In the genomic region with DNA sequence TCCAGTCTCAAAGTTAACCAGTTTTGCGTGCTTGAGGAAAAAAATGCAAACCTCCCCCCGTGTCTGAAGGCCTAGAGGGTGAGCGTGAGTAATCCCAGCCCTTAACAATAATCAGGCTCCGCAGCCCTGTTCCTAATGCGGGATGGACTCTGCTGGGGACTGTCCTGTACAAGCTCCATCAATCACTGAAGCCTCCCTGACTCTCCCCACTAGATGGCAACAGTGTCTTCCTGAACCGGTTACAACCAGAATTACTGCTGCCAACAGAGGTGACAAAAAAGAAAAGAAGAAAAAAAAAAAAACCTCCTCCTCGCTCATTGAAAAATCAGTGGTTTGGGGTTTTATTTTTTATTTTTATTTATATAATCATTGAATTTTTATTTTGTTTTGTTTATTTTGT, we compare ENCODE assay signal across 9 mouse cellular contexts. TPM values are rescaled to one million over a fixed set of nuclear protein-coding genes. Genes with fewer than 3 reads are reported as not detected.
A peak's percentile ranks its signal among the peaks of the same experiment; 100 is the strongest.
DNase-seq lines count a peak whose midpoint lies in the region; ATAC-seq and TF ChIP-seq lines count a peak whose summit lies in the region.
"Had no signal": no experiment of that assay in that cellular context is flagged by ENCODE, and none has a peak within 500 bp of the region (broad histone marks: within the 10 kb centered on the region; RNA-seq: fewer than 3 reads in every experiment).

No protein-coding gene starts in this region.

- intact Hi-C loops in gastrocnemius, adult 2 months (cut with DNase I), result loop anchor here (1.0 to 10.0 kb wide), 6 partner anchors 49 to 297 kb away; partner anchors contain the start of gene Tnrc18

- no peak overlapping the region for H3K4me2 ChIP-seq in intestine, postnatal 0 days (replicated peaks; ENCODE audit: low read depth)
- H3K4me2 ChIP-seq in limb, embryonic 14.5 days (replicated peaks; ENCODE audit: low read depth, low read length, severe bottlenecking), result no peak overlapping the region

- no peak overlapping the region for H3K27ac ChIP-seq in gastrocnemius, adult 2 months
- no peak overlapping the region for H3K27ac ChIP-seq in intestine, postnatal 0 days (ENCODE audit: low read depth, low read length)
- H3K27ac ChIP-seq in limb, embryonic 14.5 days (replicated peaks; ENCODE audit: low read depth, low read length), result no peak overlapping the region

- H3K4me3 ChIP-seq in gastrocnemius, adult 2 months, result no peak overlapping the region
- H3K4me3 ChIP-seq in intestine, postnatal 0 days (ENCODE audit: low read depth, low read length), result no peak overlapping the region
- H3K4me3 ChIP-seq in limb, embryonic 14.5 days (replicated peaks; ENCODE audit: low read length), result no peak overlapping the region
- H3K4me3 ChIP-seq: myocyte had no signal

- peak; percentile 85 for TF ChIP-seq CTCF in gastrocnemius, adult 2 months (IDR thresholded peaks at IDR 0.05)
- peak; percentile 85 for TF ChIP-seq CTCF in intestine, postnatal 0 days (IDR thresholded peaks at IDR 0.05; ENCODE audit: low read depth)

- peak; percentile 44; the same call in 1 of the 2 replicates for ATAC-seq in intestine, postnatal 0 days
- ATAC-seq in limb, embryonic 14.5 days (ENCODE audit: low FRiP score, low read depth), result peak; percentile 51; the same call in 1 of the 2 replicates

- peaks cover 9% of the 10 kb centered on the region; the same call in 1 of the 2 replicates for H3K4me1 ChIP-seq in intestine, postnatal 0 days (replicated peaks; ENCODE audit: control insufficient read depth, insufficient read depth, low read length)
- no peaks in the 10 kb centered on the region for H3K4me1 ChIP-seq in limb, embryonic 14.5 days (ENCODE audit: control insufficient read depth, insufficient read depth, low read length)

- no peaks in the 10 kb centered on the region for H3K27me3 ChIP-seq in intestine, postnatal 0 days (replicated peaks; ENCODE audit: control insufficient read depth, insufficient read depth, low read length)
- no peaks in the 10 kb centered on the region for H3K27me3 ChIP-seq in limb, embryonic 14.5 days (ENCODE audit: control insufficient read depth, insufficient read depth, low read length)

- peak; percentile 48 for DNase-seq in ovary, postnatal 36 days (ENCODE audit: low spot score)
- no peak for DNase-seq in ovary, adult 18-20 months (ENCODE audit: low spot score)
- peak; percentile 93 for DNase-seq in cerebellum, adult 9-10 months
- DNase-seq in gastrocnemius, adult 2 months, result peak; percentile 72
- DNase-seq in limb, embryonic 14.5 days (ENCODE audit: low spot score), result peak; percentile 81
- DNase-seq in naive thymus-derived CD4-positive, alpha-beta T cell, adult 2 months (ENCODE audit: low read depth), result peak; percentile 67
- peak; percentile 72 for DNase-seq in telencephalon, adult 2 months (ENCODE audit: low read depth, low spot score)

- no peak for TF ChIP-seq POLR2A in limb, embryonic 14.5 days (IDR thresholded peaks at IDR 0.05; ENCODE audit: borderline replicate concordance, extremely low read depth, insufficient read depth, insufficient read length)

- WGBS in intestine, postnatal 0 days, result 19% methylated on average over 7 of the region's 7 CpGs
- 19% methylated on average over 7 of the region's 7 CpGs for WGBS in limb, embryonic 14.5 days

- no peaks in the 10 kb centered on the region for H3K9me3 ChIP-seq in intestine, postnatal 0 days (ENCODE audit: control insufficient read depth)
- no peaks in the 10 kb centered on the region for H3K9me3 ChIP-seq in limb, embryonic 14.5 days (ENCODE audit: control insufficient read depth, low read length)

- H3K36me3 ChIP-seq in intestine, postnatal 0 days (ENCODE audit: control insufficient read depth, insufficient read depth), result peaks cover 68% of the 10 kb centered on the region
- peaks cover 98% of the 10 kb centered on the region for H3K36me3 ChIP-seq in limb, embryonic 14.5 days (ENCODE audit: control insufficient read depth, insufficient read depth, low read length)

- H3K9ac ChIP-seq in intestine, postnatal 0 days (ENCODE audit: low read depth, low read length), result no peak overlapping the region
- no peak overlapping the region for H3K9ac ChIP-seq in limb, embryonic 14.5 days (ENCODE audit: low read depth, low read length, severe bottlenecking)

RNA-seq across cellular contexts. Expression of gene Tnrc18, which starts 49.5 kb away (rescaled TPM):
- 10 to 100 TPM; 31.5 to 32.0 TPM for total RNA-seq in gastrocnemius, adult 2 months (2021)
- polyA plus RNA-seq in intestine, postnatal 0 days (2015; fragmentation: Nextera tagmentation; extraction: Ambion mirVana), result 9.9 and 11.7 TPM in 2 replicates
- 61.1 and 85.3 TPM in 2 replicates for polyA plus RNA-seq in limb, embryonic 14.5 days (2012; rRNA removed)
- polyA plus RNA-seq in limb, embryonic 14.5 days (2014; fragmentation: Nextera tagmentation; extraction: Ambion mirVana), result 46.6 and 55.7 TPM in 2 replicates
